Mouse (Mus musculus) myocyte (in vitro differentiated cells): ENCODE results near the gene Thegl.

Source experiments
- CEBPB ChIP-seq: IDR thresholded peaks from 2 replicates; pipeline ENCODE4 v1.6.1; 2011; ENCODE audit warnings: mild to moderate bottlenecking, moderate library complexity; ENCODE audit not compliant: poor library complexity, insufficient read depth, severe bottlenecking
- MAX ChIP-seq: IDR thresholded peaks from one replicate; pipeline ENCODE4 v1.6.1; 2011; ENCODE audit warnings: low read depth, mild to moderate bottlenecking, control low read depth
- MYOD1 ChIP-seq, 3 experiments: IDR thresholded peaks; one replicate each; pipeline ENCODE4 v1.6.1; 2011; ENCODE audit warnings: control low read depth in 2 of 3, low read depth in 2 of 3, mild to moderate bottlenecking in 2 of 3, moderate library complexity in 1 of 3; ENCODE audit not compliant: insufficient read length in 2 of 3, control insufficient read depth in 1 of 3
- MYOG ChIP-seq, 3 experiments: IDR thresholded peaks; one replicate each; pipeline ENCODE4 v1.6.1; 2011; ENCODE audit warnings: control low read depth in 2 of 3, low read depth in 2 of 3, mild to moderate bottlenecking in 2 of 3; ENCODE audit not compliant: insufficient read length in 2 of 3, control insufficient read depth in 1 of 3, insufficient read depth in 1 of 3
- POLR2A ChIP-seq: IDR thresholded peaks from one replicate; pipeline ENCODE4 v1.6.1; 2011; ENCODE audit warnings: low read depth, mild to moderate bottlenecking, control low read depth, moderate library complexity; ENCODE audit not compliant: insufficient read length
- POLR2AphosphoS2 ChIP-seq: IDR thresholded peaks from one replicate; pipeline ENCODE4 v1.6.1; 2011; ENCODE audit warnings: low read depth, control low read depth; ENCODE audit not compliant: insufficient read length
- REST ChIP-seq: IDR thresholded peaks from one replicate; pipeline ENCODE4 v1.6.1; 2011; ENCODE audit warnings: mild to moderate bottlenecking, control low read depth, moderate library complexity; ENCODE audit not compliant: insufficient read depth, insufficient read length
- TCF12 ChIP-seq: IDR thresholded peaks from one replicate; pipeline ENCODE4 v1.6.1; 2011; ENCODE audit warnings: mild to moderate bottlenecking, control low read depth; ENCODE audit not compliant: poor library complexity, insufficient read depth, severe bottlenecking
- TCF3 ChIP-seq: IDR thresholded peaks from one replicate; pipeline ENCODE4 v1.6.1; 2011; ENCODE audit warnings: low read depth, control low read depth; ENCODE audit not compliant: insufficient read length
- USF1 ChIP-seq: IDR thresholded peaks from one replicate; pipeline ENCODE4 v1.6.1; 2011; ENCODE audit warnings: low read depth, mild to moderate bottlenecking, control low read depth, moderate library complexity

DNA sequence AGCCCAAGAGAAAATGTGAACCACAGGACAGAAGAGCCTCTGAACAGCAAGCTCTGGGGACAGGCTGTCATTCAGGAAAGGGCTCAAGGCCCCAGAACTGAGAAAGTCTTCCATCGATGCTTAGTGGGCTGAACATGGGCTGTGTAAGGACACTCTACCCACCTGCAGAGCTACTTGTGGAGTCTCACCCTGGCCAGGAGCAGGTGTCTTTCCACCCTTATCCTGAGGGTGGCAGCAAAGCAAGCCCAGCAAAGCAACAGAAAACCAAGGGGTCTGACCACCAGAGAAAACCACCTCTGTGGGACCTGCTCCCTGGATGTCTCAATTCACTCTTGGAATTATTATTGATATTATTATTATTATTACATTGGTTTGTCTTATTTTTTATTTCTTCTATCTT lies 73.5 kb downstream of the Thegl start:
- no peak for TF ChIP-seq POLR2AphosphoS2
- no peak for TF ChIP-seq POLR2A
- TF ChIP-seq TCF12 = no peak
- no peak for TF ChIP-seq CEBPB
- TF ChIP-seq MAX = no peak
- no peak for TF ChIP-seq MYOD1 (IDR thresholded peaks at IDR 0.05; ENCODE audit: control insufficient read depth in 1 of 3, insufficient read length in 2 of 3, low read depth in 2 of 3)
- TF ChIP-seq MYOG (IDR thresholded peaks at IDR 0.05; ENCODE audit: control insufficient read depth in 1 of 3, insufficient read depth in 1 of 3, insufficient read length in 2 of 3, low read depth in 2 of 3) = no peak
- no peak for TF ChIP-seq TCF3
- TF ChIP-seq USF1 = no peak
- TF ChIP-seq REST = no peak
